Mouse (Mus musculus): ENCODE measurements around the gene 9130213A22Rik.

Gene 9130213A22Rik

DNA sequence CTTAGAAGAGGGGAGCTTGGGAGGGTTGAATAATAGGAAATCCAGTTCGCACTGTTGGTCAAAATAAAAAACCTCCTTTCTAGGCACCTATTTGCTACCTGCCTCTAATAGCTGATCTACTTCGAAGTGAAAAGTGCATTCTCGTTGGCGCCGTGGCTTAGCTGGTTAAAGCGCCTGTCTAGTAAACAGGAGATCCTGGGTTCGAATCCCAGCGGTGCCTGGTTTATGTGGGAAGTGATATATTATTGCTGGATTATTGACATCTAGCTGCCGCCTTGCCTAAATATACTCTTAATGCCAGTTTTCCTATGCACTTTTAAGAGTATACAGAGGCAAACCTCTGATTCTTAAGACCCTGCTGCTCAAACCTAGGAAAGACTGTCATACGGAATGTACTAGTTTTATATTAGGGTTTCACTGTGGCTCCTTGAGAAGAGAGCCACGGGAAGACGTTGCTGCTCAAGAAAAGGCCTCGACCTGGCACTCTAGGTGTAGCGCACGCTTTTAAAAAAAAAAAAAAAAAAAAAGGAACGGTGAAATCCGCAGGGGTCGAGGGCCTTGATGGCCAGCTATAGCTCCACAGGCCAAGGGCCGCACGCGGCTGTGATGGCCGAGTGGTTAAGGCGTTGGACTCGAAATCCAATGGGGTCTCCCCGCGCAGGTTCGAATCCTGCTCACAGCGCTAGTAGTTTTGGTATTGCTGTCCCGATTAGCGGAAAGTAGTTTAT lies 11.9 kb downstream of the 9130213A22Rik start:
- in situ Hi-C loops (cut with MboI; ENCODE audit: unreplicated experiment in 2 of 2), result no loop called here

DNA sequence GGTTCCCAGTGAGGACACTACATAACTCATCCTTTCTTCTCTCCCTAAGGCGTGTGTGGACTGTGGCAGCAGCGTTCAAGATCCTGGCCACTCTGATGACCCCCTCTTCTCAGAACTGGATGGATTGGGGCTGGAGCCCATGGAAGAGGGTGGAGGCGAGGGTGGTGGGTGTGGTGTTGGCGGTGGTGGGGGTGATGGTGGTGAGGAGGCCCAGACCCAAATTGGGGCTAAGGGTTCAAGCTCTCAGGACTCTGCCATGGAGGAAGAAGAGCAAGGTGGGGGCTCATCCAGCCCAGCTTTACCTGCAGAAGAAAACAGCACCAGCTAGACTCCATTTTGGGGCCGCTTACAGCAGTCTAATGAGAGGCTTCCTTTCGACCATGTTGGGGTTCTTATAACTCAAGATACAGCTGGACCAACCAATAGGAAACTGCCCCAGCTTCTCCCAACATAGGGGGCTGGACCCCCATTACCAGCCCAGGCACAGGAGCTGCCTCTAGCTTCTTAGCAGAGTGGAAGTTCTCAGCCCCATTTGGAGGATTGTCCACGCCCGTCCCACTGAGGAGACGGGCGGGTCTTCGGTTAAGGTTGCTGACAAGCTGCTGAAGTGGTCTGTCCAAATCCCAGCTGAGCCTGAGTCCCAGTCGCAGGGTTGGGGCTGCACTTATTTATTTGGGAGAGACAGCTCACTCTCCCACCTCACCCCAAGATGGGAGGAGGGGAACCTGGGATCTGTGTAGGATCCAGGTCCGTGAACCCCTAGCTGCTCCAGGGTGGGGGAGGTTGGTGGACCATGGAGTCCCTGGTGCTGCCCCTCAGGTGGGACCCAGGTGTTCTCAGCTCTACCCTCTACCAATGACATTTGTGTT lies 13.1 kb downstream of the 9130213A22Rik start:
- in situ Hi-C loops (cut with MboI; ENCODE audit: unreplicated experiment in 2 of 2), result no loop called here

- in situ Hi-C loops (cut with MboI; ENCODE audit: unreplicated experiment in 2 of 2), result no loop called here
Measured at GRCm38 (mm10) chr11:69108223-69108622, 14.2 kb downstream of the 9130213A22Rik start.

GRCm38 (mm10) chr11:69107676-69108075 lies 14.7 kb downstream of the 9130213A22Rik start:
- in situ Hi-C loops (cut with MboI; ENCODE audit: unreplicated experiment in 2 of 2), result no loop called here

DNA sequence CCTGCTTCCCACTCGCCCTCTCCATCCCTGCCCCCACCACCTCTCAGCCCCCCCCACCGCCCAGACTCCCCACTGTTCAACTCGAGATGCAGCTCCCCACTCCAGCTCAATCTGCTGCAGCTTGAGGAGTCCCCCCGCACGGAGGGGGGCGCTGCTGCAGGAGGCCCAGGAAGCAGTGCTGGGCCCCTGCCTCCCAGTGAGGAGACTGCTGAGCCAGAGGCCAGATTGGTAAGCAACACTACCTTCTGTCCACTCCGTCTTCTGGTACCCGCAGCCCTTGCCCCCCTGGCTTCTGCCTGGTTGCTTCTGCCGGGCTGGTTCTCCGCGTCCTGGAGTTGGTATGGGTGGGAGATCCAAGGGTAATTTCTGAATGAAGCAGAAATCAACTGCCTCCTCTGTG lies 15.5 kb downstream of the 9130213A22Rik start:
- in situ Hi-C loops (cut with MboI; ENCODE audit: unreplicated experiment in 2 of 2), result no loop called here

DNA sequence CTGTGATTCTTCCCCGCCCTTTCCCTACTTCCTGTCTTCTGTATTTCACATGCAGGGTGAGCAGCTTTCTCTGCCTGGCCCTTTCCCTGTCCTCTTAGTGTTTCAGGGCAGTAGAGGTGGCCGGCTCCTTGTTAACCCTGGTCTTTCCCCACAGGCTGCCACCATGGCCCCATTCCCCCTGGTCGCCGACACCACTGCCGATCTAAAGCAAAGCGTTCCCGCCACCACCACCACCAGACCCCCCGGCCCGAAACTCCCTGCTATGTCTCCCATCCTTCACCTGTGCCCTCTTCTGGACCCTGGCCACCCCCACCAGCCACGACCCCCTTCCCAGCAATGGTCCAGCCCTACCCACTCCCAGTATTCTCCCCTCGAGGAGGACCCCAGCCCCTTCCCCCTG lies 16.1 kb downstream of the 9130213A22Rik start:
- in situ Hi-C loops (cut with MboI; ENCODE audit: unreplicated experiment in 2 of 2), result no loop called here

DNA sequence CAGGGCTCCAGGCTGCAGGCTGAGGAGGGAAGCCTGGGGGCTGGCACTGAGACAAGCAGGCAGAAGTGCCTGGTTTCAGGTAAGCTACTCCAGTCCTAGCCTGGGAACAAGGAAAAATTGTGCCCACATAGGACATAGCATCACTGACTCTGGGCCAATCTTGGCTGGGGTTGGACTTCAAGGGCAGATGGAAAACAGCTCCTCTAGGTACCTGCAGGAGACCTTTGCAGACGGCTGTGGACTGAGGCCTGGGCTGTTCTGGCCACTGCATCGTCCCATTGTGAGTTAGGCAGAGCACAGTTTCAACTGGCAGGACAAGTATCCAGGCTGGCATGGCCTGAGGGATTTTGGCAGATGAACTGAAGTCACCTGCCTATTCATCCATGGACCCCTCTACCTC lies 16.6 kb downstream of the 9130213A22Rik start:
- in situ Hi-C loops (cut with MboI; ENCODE audit: unreplicated experiment in 2 of 2), result no loop called here

DNA sequence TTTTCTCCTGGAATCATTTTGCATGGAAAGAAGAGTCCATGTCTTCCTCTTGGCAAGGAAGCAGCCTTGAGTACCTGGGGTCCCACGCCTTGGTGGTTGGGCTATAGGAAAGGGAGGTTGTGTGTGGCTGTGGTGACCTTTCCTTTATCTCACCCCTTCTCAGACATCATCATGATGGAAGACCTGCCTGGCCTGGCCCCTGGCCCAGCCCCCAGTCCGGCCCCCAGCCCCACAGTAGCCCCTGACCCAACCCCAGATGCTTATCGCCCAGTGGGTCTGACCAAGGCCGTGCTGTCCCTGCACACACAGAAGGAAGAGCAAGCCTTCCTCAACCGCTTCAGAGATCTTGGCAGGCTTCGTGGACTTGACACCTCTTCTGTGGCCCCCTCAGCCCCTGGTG lies 17.2 kb downstream of the 9130213A22Rik start:
- in situ Hi-C loops (cut with MboI; ENCODE audit: unreplicated experiment in 2 of 2), result no loop called here

- in situ Hi-C loops (cut with MboI; ENCODE audit: unreplicated experiment in 2 of 2), result no loop called here
Measured at GRCm38 (mm10) chr11:69104487-69104886, 17.9 kb downstream of the 9130213A22Rik start.

GRCm38 (mm10) chr11:69103531-69104435 lies 18.6 kb downstream of the 9130213A22Rik start:
- in situ Hi-C loops (cut with MboI; ENCODE audit: unreplicated experiment in 2 of 2), result no loop called here

GRCm38 (mm10) chr11:69103121-69103520 lies 19.3 kb downstream of the 9130213A22Rik start:
- in situ Hi-C loops (cut with MboI; ENCODE audit: unreplicated experiment in 2 of 2), result no loop called here

GRCm38 (mm10) chr11:69102403-69102725 lies 20.0 kb downstream of the 9130213A22Rik start:
- in situ Hi-C loops (cut with MboI; ENCODE audit: unreplicated experiment in 2 of 2), result no loop called here

- in situ Hi-C loops (cut with MboI; ENCODE audit: unreplicated experiment in 2 of 2), result no loop called here
Measured at GRCm38 (mm10) chr11:69101604-69102402, 20.6 kb downstream of the 9130213A22Rik start.

DNA sequence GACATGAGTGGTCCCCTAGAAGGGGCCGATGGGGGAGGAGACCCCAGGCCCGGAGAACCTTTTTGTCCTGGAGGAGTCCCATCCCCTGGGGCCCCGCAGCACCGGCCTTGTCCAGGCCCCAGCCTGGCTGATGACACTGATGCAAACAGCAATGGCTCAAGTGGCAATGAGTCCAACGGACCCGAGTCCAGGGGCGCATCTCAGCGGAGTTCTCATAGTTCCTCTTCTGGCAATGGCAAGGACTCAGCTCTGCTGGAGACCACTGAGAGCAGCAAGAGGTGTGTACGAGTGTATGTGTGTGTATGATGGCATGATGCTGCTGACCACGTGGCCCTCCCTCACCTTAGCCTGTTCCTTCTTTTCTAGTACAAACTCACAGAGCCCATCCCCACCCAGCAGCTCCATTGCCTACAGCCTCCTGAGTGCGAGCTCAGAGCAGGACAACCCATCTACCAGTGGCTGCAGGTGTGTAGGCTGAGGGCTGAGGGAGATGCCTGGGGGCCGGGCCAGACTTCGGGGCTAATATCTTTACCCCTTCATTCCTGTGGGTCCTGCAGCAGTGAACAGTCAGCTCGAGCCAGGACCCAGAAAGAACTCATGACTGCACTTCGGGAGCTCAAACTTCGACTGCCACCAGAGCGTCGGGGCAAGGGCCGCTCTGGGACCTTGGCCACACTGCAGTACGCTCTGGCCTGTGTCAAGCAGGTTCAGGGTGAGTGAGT lies 21.6 kb downstream of the 9130213A22Rik start:
- in situ Hi-C loops (cut with MboI; ENCODE audit: unreplicated experiment in 2 of 2), result no loop called here

GRCm38 (mm10) chr11:69099915-69100345 lies 22.5 kb downstream of the 9130213A22Rik start:
- in situ Hi-C loops (cut with MboI; ENCODE audit: unreplicated experiment in 2 of 2), result no loop called here

- in situ Hi-C loops (cut with MboI; ENCODE audit: unreplicated experiment in 2 of 2), result no loop called here
Measured at GRCm38 (mm10) chr11:69099177-69099914, 23.0 kb downstream of the 9130213A22Rik start.

DNA sequence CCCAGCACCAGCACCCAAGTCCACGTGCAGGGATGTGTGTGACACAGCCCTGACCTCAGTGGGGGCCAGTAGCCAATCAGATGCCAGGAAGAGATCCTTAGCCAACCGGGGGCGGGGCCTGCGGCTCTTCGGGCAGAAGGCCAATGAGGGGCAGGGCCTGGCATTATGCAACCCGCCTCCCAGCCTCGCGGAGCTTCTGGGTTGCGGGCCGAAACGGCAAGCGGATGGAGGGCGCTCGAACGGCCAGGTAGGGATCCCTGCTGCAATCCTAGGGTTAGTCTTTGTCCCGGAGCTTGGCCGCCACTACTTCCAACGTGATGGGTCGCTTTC lies 23.7 kb downstream of the 9130213A22Rik start:
- in situ Hi-C loops (cut with MboI; ENCODE audit: unreplicated experiment in 2 of 2), result no loop called here

GRCm38 (mm10) chr11:69098039-69098761 lies 24.2 kb downstream of the 9130213A22Rik start:
- in situ Hi-C loops (cut with MboI; ENCODE audit: unreplicated experiment in 2 of 2), result no loop called here
